8 mouse cellular contexts compared by ENCODE assay signal in genomic region chr8:45885775-45886174, GRCm38 (mm10). TPM values are rescaled to one million over a fixed set of nuclear protein-coding genes. Genes with fewer than 3 reads are reported as not detected.
DNase-seq lines count a peak whose midpoint lies in the region; ATAC-seq and TF ChIP-seq lines count a peak whose summit lies in the region.

No protein-coding gene starts in this region.

- H3K9ac ChIP-seq in liver, embryonic 12.5 days, result no peak overlapping the region

- no peaks in the 10 kb centered on the region for H3K36me3 ChIP-seq in liver, embryonic 12.5 days

- H3K4me1 ChIP-seq in liver, embryonic 12.5 days, result no peaks in the 10 kb centered on the region

- no peaks in the 10 kb centered on the region for H3K9me3 ChIP-seq in liver, embryonic 12.5 days (replicated peaks)

- H3K4me2 ChIP-seq in liver, embryonic 12.5 days, result peak overlapping the region; percentile 58

- peak overlapping the region; percentile 86 for H3K4me3 ChIP-seq in gastrocnemius, adult 2 months
- peak overlapping the region; percentile 18; the same call in 1 of the 2 replicates for H3K4me3 ChIP-seq in liver, embryonic 12.5 days

- intact Hi-C loops in gastrocnemius, adult 2 months (cut with DNase I), result loop anchor here (2.0 kb wide), 1 partner anchor 55 kb away; no protein-coding TSS in a partner anchor

- H3K27me3 ChIP-seq in liver, embryonic 12.5 days (replicated peaks), result peaks cover 26% of the 10 kb centered on the region

- DNase-seq in kidney, postnatal 4 days, result peak; percentile 31 to 49
- DNase-seq in kidney, adult 11 months, result no peak
- DNase-seq in gastrocnemius, adult 2 months, result peak; percentile 69
- peak; percentile 44 for DNase-seq in retina, postnatal 1 day
- DNase-seq in left cerebral cortex, adult 11 months (ENCODE audit: low spot score), result no peak
- no peak for DNase-seq in c-Kit-positive CD71-positive TER-119-positive erythroid progenitor cells, embryonic 14.5 days (ENCODE audit: low spot score)

- H3K27ac ChIP-seq in gastrocnemius, adult 2 months, result peak overlapping the region; percentile 97
- no peak overlapping the region for H3K27ac ChIP-seq in liver, embryonic 12.5 days

- WGBS in liver, embryonic 12.5 days (ENCODE audit: insufficient replicate concordance), result 37% methylated on average over 2 of the region's 2 CpGs

- TF ChIP-seq CTCF in gastrocnemius, adult 2 months (IDR thresholded peaks at IDR 0.05), result peak; percentile 60

- no peak for ATAC-seq in liver, embryonic 12.5 days
- ATAC-seq in megakaryocyte, adult 5-6 weeks (ENCODE audit: poor library complexity, severe bottlenecking), result no peak

RNA-seq across cellular contexts. Expression of gene Pdlim3, which starts 0.5 kb away (rescaled TPM):
- total RNA-seq in gastrocnemius, adult 2 months (2021), result 100 to 1,000 TPM; 516 to 675 TPM
- 2.1 and 3.7 TPM in 2 replicates for polyA plus RNA-seq in liver, embryonic 12.5 days (2016; fragmentation: Nextera tagmentation; extraction: Ambion mirVana)
- not detected in 2 replicates for total RNA-seq in megakaryocyte, adult 5-6 weeks (2015)
- not detected in 2 replicates for total RNA-seq in megakaryocyte, adult 5-6 weeks (2017)

RNA-seq across cellular contexts. Expression of gene Ccdc110, which starts 48.6 kb away (rescaled TPM):
- not detected for total RNA-seq in gastrocnemius, adult 2 months (2021)
- not detected in 2 replicates for polyA plus RNA-seq in liver, embryonic 12.5 days (2016; fragmentation: Nextera tagmentation; extraction: Ambion mirVana)
- total RNA-seq in megakaryocyte, adult 5-6 weeks (2015), result not detected in 2 replicates
- not detected in 2 replicates for total RNA-seq in megakaryocyte, adult 5-6 weeks (2017)

Comparison
In these comparisons a context has a peak if more than half of its experiments do, and no peak if none do; other contexts are left out.
1. DNase-seq: peak in kidney, postnatal 4 days (2 of 2), gastrocnemius, adult 2 months (single experiment) and retina, postnatal 1 day (single experiment); none in kidney, adult 11 months (single experiment), left cerebral cortex, adult 11 months (single experiment) and c-Kit-positive CD71-positive TER-119-positive erythroid progenitor cells, embryonic 14.5 days (single experiment).
2. RNA of gene Pdlim3, which starts 0.5 kb away (total RNA-seq): 516 to 675 TPM in gastrocnemius, adult 2 months; not detected in megakaryocyte, adult 5-6 weeks; every median in the first group is over 100 times any median in the second.